Comparison of ENCODE assay signal across 30 mouse cellular contexts in the genomic region with DNA sequence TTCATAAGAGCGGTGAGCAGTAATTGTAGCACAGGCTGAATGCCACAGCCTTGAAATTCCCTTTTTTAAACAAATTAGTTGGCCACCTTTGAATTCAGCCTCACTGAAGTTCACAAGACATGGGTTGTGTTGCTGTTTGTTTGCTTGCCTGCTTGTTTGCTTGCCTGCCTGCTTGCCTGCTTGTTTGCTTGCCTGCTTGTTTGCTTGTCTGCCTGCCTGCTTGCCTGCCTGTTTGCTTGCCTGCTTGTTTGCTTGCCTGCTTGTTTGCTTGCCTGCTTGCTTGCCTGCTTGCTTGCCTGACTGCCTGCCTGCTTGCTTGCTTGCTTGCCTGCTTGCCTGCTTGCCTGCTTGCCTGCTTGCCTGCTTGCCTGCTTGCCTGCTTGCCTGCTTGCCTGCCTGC. TPM values are rescaled to one million over a fixed set of nuclear protein-coding genes. Genes with fewer than 3 reads are reported as not detected.
"Had no signal": no experiment of that assay in that cellular context is flagged by ENCODE, and none has a peak within 500 bp of the region (broad histone marks: within the 10 kb centered on the region; RNA-seq: fewer than 3 reads in every experiment).

No protein-coding gene starts in this region.

- DNase-seq: cerebellum, adult 2 months; cerebellum, adult 8-10 months; cerebellum, adult 9-10 months; cerebellum, adult 9-11 months; cerebellum, postnatal 10 days; cerebellum, postnatal 14 days; cerebellum, postnatal 25 days; cerebellum, postnatal 36 days; embryo, embryonic 11 days; forebrain, postnatal 0 days; gastrocnemius, adult 2 months; gastrocnemius, postnatal 10 days; gastrocnemius, postnatal 14 days; gastrocnemius, postnatal 25 days; gastrocnemius, postnatal 36 days; heart, adult 18-20 months; heart, adult 2 months had no signal

- H3K27me3 ChIP-seq: embryonic facial prominence, embryonic 12.5 days; embryonic facial prominence, embryonic 13.5 days; embryonic facial prominence, embryonic 15.5 days; forebrain, embryonic 15.5 days had no signal

- H3K4me1 ChIP-seq: embryonic facial prominence, embryonic 10.5 days; embryonic facial prominence, embryonic 12.5 days; embryonic facial prominence, embryonic 13.5 days; embryonic facial prominence, embryonic 15.5 days; forebrain, embryonic 10.5 days; forebrain, embryonic 12.5 days; forebrain, embryonic 13.5 days; forebrain, embryonic 15.5 days had no signal

- H3K27ac ChIP-seq: embryonic facial prominence, embryonic 10.5 days; embryonic facial prominence, embryonic 12.5 days; embryonic facial prominence, embryonic 13.5 days; embryonic facial prominence, embryonic 15.5 days; forebrain, embryonic 10.5 days; forebrain, embryonic 12.5 days; forebrain, embryonic 13.5 days; forebrain, embryonic 15.5 days; gastrocnemius, adult 2 months; heart, adult 2 months had no signal

- H3K4me3 ChIP-seq: embryonic facial prominence, embryonic 10.5 days; embryonic facial prominence, embryonic 12.5 days; embryonic facial prominence, embryonic 13.5 days; embryonic facial prominence, embryonic 15.5 days; erythroblast, embryonic 14.5 days; forebrain, embryonic 10.5 days; forebrain, embryonic 12.5 days; forebrain, embryonic 13.5 days; forebrain, embryonic 15.5 days; gastrocnemius, adult 2 months; heart, adult 2 months had no signal

- H3K36me3 ChIP-seq: embryonic facial prominence, embryonic 10.5 days; embryonic facial prominence, embryonic 12.5 days; embryonic facial prominence, embryonic 13.5 days; embryonic facial prominence, embryonic 15.5 days; forebrain, embryonic 10.5 days; forebrain, embryonic 12.5 days; forebrain, embryonic 15.5 days had no signal

- H3K9ac ChIP-seq: embryonic facial prominence, embryonic 12.5 days; embryonic facial prominence, embryonic 13.5 days; embryonic facial prominence, embryonic 15.5 days; forebrain, embryonic 12.5 days; forebrain, embryonic 13.5 days; forebrain, embryonic 15.5 days; forebrain, postnatal 0 days had no signal

- H3K4me2 ChIP-seq: embryonic facial prominence, embryonic 12.5 days; embryonic facial prominence, embryonic 13.5 days; embryonic facial prominence, embryonic 15.5 days; forebrain, embryonic 12.5 days; forebrain, embryonic 13.5 days; forebrain, embryonic 15.5 days had no signal

- H3K9me3 ChIP-seq: embryonic facial prominence, embryonic 15.5 days; forebrain, embryonic 12.5 days; forebrain, embryonic 13.5 days; forebrain, embryonic 15.5 days had no signal

- ATAC-seq: forebrain, embryonic 13.5 days; forebrain, embryonic 14.5 days; forebrain, embryonic 15.5 days; forebrain, embryonic 16.5 days; forebrain, postnatal 0 days had no signal

RNA-seq across cellular contexts. Expression of gene Fcgbp, which starts 11.1 kb away (rescaled TPM):
- total RNA-seq: common myeloid progenitor, adult 5-6 weeks; gastrocnemius, adult 2 months; gastrocnemius, postnatal 25 days; granulocyte monocyte progenitor cell, adult 5-6 weeks had no signal
- polyA plus RNA-seq: erythroblast, embryonic 14.5 days had no signal
